Mouse (Mus musculus): ENCODE measurements at regions not wholly inside any gene's neighbourhood (a gene's known extent, or its start where the extent isn't known, plus 50 kb on each side); places are given as distances from the start of the nearest gene placed in this dataset.

DNA sequence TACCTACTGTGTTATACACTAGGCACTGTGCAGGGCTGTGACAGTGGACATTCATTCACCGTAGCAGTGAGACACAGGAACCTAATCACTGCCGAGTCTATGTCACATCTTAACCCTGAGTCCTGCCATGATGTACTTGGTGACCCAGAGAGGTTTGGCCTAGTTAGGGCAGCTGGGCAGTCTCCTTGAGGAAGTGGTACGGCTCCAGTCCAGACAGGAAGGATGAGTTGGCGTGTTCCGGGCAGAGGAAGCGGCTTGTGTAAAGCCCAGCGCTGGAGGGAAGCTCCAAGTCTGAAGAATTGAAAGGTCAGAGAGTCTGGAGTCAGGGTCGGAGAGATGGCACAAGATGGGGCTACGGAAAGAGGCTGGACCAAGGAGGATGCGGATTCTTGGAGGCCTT is 99.4 kb upstream of the Smim15 start:
- Histone ChIP-seq H3K4me1 (peaks cover 8% of the 10 kb centered on the region), H3K9me3 (no peaks in the 10 kb centered on the region), H3K27me3 (no peaks in the 10 kb centered on the region), H3K4me3 (no peak overlapping the region), H3K9ac (replicated peaks) (no peak overlapping the region), H3K27ac (replicated peaks) (no peak overlapping the region), H3K36me3 (no peaks in the 10 kb centered on the region), H3K4me2 (replicated peaks) (no peak overlapping the region)
- 86% methylated on average over 10 of the region's 10 CpGs for WGBS
- no peak for ATAC-seq (replicated peaks)

DNA sequence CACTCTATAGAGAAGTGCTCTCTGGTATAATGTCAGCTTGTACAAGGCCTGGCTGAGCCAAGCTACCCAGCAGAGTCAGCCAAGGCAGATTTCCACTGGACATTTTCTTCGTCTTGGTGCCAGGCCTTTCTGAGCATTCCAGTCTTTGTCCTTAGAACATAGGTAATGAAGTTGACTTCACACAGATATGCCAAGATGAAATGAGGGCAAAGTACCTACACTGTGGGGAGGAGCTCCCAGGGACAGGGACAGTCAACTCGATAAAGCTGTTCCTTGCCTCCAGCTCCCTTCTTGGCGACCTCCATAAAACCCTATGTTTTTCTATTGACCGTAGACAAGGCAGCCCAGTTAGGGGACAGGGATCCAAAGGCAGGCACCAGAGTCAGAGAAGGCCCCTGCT is 101.3 kb upstream of the Smim15 start:
- Histone ChIP-seq H3K9ac (replicated peaks) (no peak overlapping the region), H3K4me3 (no peak overlapping the region), H3K27ac (replicated peaks) (no peak overlapping the region), H3K27me3 (no peaks in the 10 kb centered on the region), H3K4me2 (replicated peaks) (no peak overlapping the region), H3K9me3 (no peaks in the 10 kb centered on the region), H3K36me3 (no peaks in the 10 kb centered on the region), H3K4me1 (peaks cover 9% of the 10 kb centered on the region)
- 90% methylated on average over 4 of the region's 4 CpGs for WGBS
- ATAC-seq (replicated peaks) = no peak

DNA sequence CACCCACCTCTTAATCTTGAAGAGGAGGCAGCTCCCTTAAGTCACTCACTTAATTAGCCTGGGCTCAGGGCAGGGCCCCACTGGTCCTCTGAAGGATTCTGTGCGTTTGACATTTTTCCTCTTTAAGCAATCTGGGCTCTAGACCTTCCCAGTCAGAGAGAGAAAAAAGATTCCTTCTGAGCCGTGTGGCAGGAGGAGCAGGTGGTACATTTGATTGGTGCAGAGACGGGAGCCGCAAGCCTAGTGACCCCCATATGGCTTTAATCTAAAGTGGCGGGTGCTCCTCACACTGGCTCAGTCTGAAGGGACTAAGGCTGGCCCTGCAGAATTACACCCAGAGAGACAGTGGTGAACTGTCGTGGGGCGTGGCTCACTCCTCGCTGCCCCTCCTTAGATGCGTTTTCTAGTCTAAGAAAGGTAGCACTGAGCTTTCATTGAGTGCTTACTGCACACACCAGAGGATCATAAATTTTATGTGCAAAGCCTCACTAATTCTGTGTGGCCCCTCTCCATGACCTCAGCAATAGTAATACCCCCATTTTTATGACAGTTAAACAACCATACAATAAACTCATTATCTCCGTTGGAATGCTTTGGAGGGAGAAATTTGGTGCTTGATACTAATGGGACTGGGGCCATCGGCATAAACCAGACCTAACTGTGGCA is 101.8 kb upstream of the Smim15 start:
- WGBS = 57% methylated on average over 11 of the region's 11 CpGs
- no peak overlapping the region for H3K27ac ChIP-seq (replicated peaks)
- no peaks in the 10 kb centered on the region for H3K9me3 ChIP-seq
- ATAC-seq (replicated peaks) = peak; percentile 57; the same call in 1 of the 2 replicates
- no peak overlapping the region for H3K4me2 ChIP-seq (replicated peaks)
- H3K27me3 ChIP-seq = no peaks in the 10 kb centered on the region
- H3K9ac ChIP-seq (replicated peaks) = no peak overlapping the region
- H3K4me3 ChIP-seq = no peak overlapping the region
- peaks cover 9% of the 10 kb centered on the region for H3K4me1 ChIP-seq
- no peaks in the 10 kb centered on the region for H3K36me3 ChIP-seq

DNA sequence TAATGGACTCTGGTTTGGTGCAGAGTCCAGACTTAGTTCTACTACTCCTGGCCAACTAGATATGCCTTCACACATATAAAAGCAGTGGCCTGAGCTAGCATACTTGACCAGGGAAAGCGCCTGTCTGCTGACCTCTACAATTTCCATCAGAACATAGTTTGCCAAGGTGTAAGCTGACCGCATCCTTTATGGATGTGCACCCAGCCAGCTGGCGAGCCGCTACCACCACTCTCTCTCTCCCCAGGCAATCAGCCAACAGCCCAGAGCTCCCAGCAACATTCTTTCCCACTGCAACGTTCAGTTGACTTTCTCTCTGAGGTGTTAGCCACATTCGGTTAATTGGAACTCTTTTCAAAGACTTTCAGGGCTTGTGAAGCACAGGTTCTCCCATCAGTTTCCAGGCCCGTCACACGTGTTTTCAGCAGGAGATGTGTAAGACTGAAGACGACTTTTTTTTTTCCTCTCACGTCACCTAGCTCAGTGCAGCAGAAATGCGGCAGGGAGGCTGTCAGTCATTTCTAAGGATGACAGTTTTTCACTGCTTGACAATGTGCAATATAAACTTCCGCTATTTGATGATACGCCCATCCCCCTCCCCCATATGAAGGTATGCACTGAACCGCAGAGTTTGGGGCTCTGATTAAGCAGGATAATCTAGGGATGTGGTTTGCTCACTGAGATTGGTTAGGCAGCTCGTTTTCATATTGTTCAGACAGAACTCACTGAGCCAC is 104.2 kb upstream of the Smim15 start:
- no peaks in the 10 kb centered on the region for H3K9me3 ChIP-seq
- no peak overlapping the region for H3K9ac ChIP-seq (replicated peaks)
- no peak overlapping the region for H3K27ac ChIP-seq (replicated peaks)
- peak; percentile 68 for ATAC-seq (replicated peaks)
- no peaks in the 10 kb centered on the region for H3K36me3 ChIP-seq
- H3K27me3 ChIP-seq = no peaks in the 10 kb centered on the region
- no peak overlapping the region for H3K4me3 ChIP-seq
- no peak overlapping the region for H3K4me2 ChIP-seq (replicated peaks)
- WGBS = 36% methylated on average over 15 of the region's 15 CpGs
- peaks cover 9% of the 10 kb centered on the region for H3K4me1 ChIP-seq

DNA sequence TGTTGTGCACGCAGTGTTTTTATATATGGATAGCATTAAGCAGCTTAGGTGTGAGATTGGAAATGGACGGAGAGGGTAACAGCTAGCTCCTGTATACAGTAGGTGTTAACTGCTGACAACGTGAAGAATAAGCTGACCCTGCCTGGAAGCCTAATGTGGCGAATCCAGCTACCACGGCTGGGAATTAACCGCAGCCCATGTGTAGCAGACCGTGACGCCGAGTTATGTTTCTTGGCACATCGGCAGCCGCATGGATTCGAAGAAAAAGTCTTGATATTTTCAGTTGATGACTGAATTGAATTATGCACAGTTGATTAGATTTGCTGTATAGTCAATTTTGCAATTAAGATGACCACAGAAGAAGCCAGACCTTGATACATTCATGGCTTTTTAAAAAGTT is 108.6 kb upstream of the Smim15 start:
- H3K4me3 ChIP-seq = no peak overlapping the region
- no peaks in the 10 kb centered on the region for H3K27me3 ChIP-seq
- H3K9me3 ChIP-seq = no peaks in the 10 kb centered on the region
- peaks cover 15% of the 10 kb centered on the region for H3K4me1 ChIP-seq
- no peaks in the 10 kb centered on the region for H3K36me3 ChIP-seq
- ATAC-seq (replicated peaks) = no peak
- no peak overlapping the region for H3K4me2 ChIP-seq (replicated peaks)
- WGBS = 79% methylated on average over 12 of the region's 12 CpGs
- no peak overlapping the region for H3K9ac ChIP-seq (replicated peaks)
- no peak overlapping the region for H3K27ac ChIP-seq (replicated peaks)

DNA sequence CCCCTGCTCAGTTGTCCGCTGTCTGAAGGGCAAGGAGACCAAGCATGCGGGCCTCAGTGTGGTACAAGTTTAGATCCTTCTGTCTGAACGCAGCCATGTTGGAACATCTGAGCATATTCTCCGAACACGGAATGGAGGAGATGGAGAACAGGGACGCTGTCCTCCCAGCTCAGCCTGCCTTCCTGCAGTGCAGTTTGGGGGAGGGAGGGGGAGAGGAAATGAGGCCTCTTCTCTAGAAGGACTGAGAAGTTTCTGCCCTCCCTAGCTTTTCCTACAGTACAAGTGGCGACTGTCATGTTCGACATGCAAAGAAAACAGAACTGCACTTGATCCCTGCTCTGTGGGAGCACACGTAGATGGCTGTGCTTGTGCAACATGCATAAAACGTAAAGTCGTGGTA is 109.6 kb upstream of the Smim15 start:
- no peaks in the 10 kb centered on the region for H3K36me3 ChIP-seq
- no peak overlapping the region for H3K9ac ChIP-seq (replicated peaks)
- ATAC-seq (replicated peaks) = no peak
- 59% methylated on average over 11 of the region's 11 CpGs for WGBS
- H3K4me1 ChIP-seq = peaks cover 6% of the 10 kb centered on the region
- no peak overlapping the region for H3K27ac ChIP-seq (replicated peaks)
- H3K27me3 ChIP-seq = no peaks in the 10 kb centered on the region
- H3K9me3 ChIP-seq = no peaks in the 10 kb centered on the region
- no peak overlapping the region for H3K4me3 ChIP-seq
- H3K4me2 ChIP-seq (replicated peaks) = peak overlapping the region; percentile 4; the same call in 1 of the 2 replicates

DNA sequence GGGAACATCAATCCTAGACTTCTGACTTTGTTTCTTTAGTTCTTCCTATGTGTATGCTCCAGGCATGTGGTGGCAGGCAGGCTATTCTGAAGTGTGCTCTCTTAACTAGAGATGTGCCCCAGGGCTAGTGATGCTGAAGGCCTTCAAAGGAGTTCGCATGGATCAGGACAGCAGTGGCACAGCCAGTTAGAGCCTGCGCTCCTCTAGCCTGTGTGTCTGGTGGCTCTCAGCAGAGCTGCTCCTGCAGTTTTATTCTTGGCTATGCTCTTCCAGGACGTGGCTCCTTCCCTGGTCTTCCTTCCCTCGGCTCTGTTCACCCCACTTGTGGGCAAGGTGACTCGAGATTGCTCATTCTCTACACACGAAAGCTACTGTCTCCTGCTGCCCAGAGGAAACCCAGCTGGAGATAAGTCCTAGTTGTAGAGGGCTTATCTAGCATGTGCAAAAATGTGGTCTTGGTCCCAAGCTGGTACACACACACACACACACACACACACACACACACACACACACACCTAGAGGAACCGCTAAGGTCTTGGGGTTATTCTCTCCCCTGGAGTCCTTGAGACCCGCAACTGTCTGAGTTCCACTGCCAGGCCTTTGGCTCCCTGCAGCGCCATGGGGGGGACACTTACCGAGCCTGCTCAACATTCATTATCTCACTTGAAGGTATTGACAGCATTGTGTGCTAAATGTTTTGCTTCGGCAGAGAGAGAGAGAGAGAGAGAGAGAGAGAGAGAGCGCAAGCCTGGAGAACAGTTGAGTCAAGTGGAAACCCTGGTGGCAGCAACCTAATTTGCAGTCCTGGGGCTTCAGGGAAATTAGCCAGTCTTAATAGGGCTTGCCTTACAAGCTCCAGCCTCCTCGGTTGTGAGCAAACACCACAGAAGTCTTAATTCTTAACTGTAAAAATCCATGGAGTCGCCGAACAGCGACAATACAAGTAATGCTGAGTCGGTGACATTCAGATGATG is 110.4 kb upstream of the Smim15 start:
- 44% methylated on average over 17 of the region's 17 CpGs for WGBS
- Histone ChIP-seq H3K27ac (replicated peaks) (no peak overlapping the region), H3K9me3 (no peaks in the 10 kb centered on the region), H3K9ac (replicated peaks) (no peak overlapping the region), H3K36me3 (no peaks in the 10 kb centered on the region), H3K27me3 (no peaks in the 10 kb centered on the region), H3K4me2 (replicated peaks) (peak overlapping the region; percentile 4; the same call in 1 of the 2 replicates), H3K4me1 (0 out of 2 replicates have a peak, but pooled peaks cover 6% of the 10 kb centered on the region), H3K4me3 (no peak overlapping the region)
- peak; percentile 66 for ATAC-seq (replicated peaks)

DNA sequence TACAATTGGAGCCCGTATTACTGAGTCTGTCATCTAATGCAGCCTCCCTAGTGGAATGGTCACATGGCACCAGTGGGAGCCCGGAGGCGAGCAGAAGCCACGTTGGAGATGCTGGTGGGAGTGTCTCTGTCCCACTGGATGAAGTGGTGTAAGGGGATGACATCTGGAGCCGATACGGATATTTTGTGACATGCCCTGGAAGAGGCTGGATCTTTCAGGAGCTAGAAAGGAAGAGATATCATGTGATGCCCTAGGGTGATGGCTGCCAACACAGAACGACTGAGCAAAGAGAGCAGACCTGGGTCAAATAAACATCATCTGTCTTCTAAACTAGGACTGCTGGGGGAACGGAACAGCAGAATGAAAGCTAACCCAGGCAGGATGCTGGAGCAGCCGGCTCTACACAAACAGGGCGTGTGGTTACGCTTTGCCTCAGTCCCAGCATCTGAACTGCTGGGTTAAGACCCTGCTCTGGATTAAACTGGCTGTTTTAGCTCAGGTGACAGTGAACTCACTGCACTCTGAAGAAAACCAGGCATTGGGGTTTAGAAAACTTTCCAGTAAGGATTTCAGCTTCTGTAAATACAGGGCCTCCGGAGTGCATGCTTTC is 111.7 kb upstream of the Smim15 start:
- no peak overlapping the region for H3K4me2 ChIP-seq (replicated peaks)
- H3K36me3 ChIP-seq = no peaks in the 10 kb centered on the region
- 0 out of 2 replicates have a peak, but pooled peaks cover 6% of the 10 kb centered on the region for H3K4me1 ChIP-seq
- H3K4me3 ChIP-seq = no peak overlapping the region
- no peak for ATAC-seq (replicated peaks)
- no peaks in the 10 kb centered on the region for H3K9me3 ChIP-seq
- no peaks in the 10 kb centered on the region for H3K27me3 ChIP-seq
- no peak overlapping the region for H3K27ac ChIP-seq (replicated peaks)
- WGBS = 76% methylated on average over 12 of the region's 12 CpGs
- no peak overlapping the region for H3K9ac ChIP-seq (replicated peaks)

DNA sequence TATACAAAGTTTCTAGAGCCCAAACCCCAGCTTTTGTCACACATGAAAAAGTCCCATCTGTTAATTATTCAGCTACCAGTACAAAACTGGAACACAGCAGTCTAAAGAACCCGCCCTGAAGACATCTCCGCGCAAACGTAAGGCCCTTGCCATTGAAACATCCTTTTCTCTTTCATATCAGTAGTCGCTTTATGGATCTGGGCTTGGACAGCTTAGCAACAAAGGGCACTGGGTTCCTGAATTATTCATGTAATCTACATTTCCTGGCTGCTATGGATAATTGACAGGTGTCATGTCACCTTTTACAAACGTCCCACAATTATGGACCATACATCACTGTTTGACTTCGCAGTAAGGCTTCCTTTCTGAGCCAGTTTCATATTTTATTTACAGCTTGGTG is 113.0 kb upstream of the Smim15 start:
- Histone ChIP-seq H3K9ac (replicated peaks) (no peak overlapping the region), H3K27me3 (no peaks in the 10 kb centered on the region), H3K9me3 (no peaks in the 10 kb centered on the region), H3K27ac (replicated peaks) (no peak overlapping the region), H3K4me3 (no peak overlapping the region), H3K36me3 (no peaks in the 10 kb centered on the region), H3K4me1 (0 out of 2 replicates have a peak, but pooled peaks cover 6% of the 10 kb centered on the region), H3K4me2 (replicated peaks) (no peak overlapping the region)
- ATAC-seq (replicated peaks) = no peak
- WGBS = 60% methylated on average over 7 of the region's 7 CpGs

DNA sequence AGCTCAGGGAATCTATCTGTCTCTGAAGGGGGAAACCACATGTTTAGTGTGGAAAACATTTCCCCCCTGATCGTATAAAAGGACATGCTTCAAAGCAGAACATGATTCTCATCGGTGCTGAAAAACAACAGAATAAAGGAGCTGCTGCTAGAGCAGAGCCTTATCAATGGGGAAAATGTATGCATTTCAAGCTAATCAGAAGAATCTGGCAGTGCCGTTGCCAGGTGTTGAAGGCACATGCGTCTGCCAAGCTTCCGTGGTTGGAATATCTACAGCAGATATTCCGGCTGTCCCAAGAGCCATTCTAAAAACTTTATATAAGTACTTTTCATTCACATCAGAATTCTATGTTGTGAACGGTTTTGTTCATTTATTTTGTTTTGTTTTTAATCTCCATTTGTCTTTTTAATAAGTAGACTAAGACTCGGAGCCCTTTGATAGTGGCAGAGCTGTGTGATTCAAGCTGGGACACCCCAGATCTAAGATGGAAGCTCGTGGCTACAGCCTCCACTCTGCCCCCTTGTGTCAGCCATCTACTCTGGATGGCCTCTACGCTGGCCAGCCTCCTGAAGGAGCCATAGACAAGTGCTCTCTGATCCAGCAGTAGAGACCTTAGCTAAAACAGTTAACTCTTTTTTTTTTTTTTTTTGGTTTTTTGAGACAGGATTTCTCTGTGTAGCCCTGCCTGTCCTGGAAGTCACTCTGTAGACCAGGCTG is 116.6 kb upstream of the Smim15 start:
- ATAC-seq (replicated peaks) = no peak
- H3K36me3 ChIP-seq = no peaks in the 10 kb centered on the region
- H3K4me2 ChIP-seq (replicated peaks) = no peak overlapping the region
- no peak overlapping the region for H3K27ac ChIP-seq (replicated peaks)
- no peak overlapping the region for H3K4me3 ChIP-seq
- H3K4me1 ChIP-seq = peaks cover 16% of the 10 kb centered on the region
- no peak overlapping the region for H3K9ac ChIP-seq (replicated peaks)
- no peaks in the 10 kb centered on the region for H3K27me3 ChIP-seq
- no peaks in the 10 kb centered on the region for H3K9me3 ChIP-seq
- 65% methylated on average over 10 of the region's 10 CpGs for WGBS

DNA sequence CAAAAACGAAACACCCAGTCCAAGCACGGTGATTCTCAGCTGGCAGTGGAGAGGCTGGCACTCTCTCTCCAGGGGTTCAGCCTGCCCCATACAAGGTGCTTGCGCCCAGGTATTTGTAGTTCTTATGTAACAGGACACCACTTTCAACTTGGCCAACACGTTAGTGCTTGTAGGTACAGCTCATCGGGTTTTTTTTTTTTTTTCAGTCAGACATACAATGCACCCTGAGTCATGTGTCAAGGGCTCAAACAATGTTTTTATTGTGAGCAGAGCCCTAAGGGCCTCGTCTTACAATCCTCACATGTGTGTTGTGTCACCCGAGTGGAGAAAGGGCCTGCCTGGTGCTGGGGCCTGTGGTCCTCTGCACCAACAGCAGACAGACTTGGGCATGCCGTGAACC is 118.8 kb upstream of the Smim15 start:
- WGBS = 36% methylated on average over 8 of the region's 8 CpGs
- Histone ChIP-seq H3K4me2 (replicated peaks) (no peak overlapping the region), H3K4me3 (no peak overlapping the region), H3K4me1 (peaks cover 15% of the 10 kb centered on the region), H3K9me3 (no peaks in the 10 kb centered on the region), H3K27me3 (no peaks in the 10 kb centered on the region), H3K36me3 (no peaks in the 10 kb centered on the region), H3K9ac (replicated peaks) (no peak overlapping the region), H3K27ac (replicated peaks) (no peak overlapping the region)
- ATAC-seq (replicated peaks) = no peak
